Mouse (Mus musculus) adrenal gland, adult 10 weeks (tissue): ENCODE results near the gene Defa20. TPM values are rescaled to one million over a fixed set of nuclear protein-coding genes. Genes with fewer than 3 reads are reported as not detected.

Experiments used
- polyA plus RNA-seq: library from polyadenylated mRNA; stranded (reverse); fragments of 350-450 nt; fragmentation: Illumina TruSeq; extraction: RNeasy Lipid Tissue Mini Kit (QIAGEN cat#74804); gene quantifications from one replicate; pipeline ENCODE4 v1.2.3, GENCODE M21; 2014; ENCODE audit warnings: low read depth, low replicate concordance

Gene Defa20
- polyA plus RNA-seq = not detected

GRCm38 (mm10) chr8:21508958-21509357 is at the start of gene Defa20:
Gene Defa20 (plus strand): TSS chr8:21509258.

GRCm38 (mm10) chr8:21528732-21529131 is 19.7 kb downstream of the Defa20 start, which contains the start of gene Defa32:
Gene Defa32 (plus strand): TSS chr8:21529032.

Other genes starting within 250 kb of the Defa20 start
- not detected for gene Defa27, start 193.7 kb upstream of the Defa20 start, polyA plus RNA-seq
- not detected for gene Defa29, start 182.2 kb upstream of the Defa20 start, polyA plus RNA-seq
- not detected for gene Defa2, start 130.7 kb upstream of the Defa20 start, polyA plus RNA-seq
- gene Defa33, start 117.4 kb upstream of the Defa20 start, polyA plus RNA-seq = not detected
- not detected for gene Defa36, start 81.8 kb upstream of the Defa20 start, polyA plus RNA-seq
- gene Gm7849, start 52.7 kb upstream of the Defa20 start, polyA plus RNA-seq = not detected
- gene Defa32, start 19.8 kb downstream of the Defa20 start, polyA plus RNA-seq = not detected
- not detected for gene Defa37, start 56.1 kb downstream of the Defa20 start, polyA plus RNA-seq
- gene Defa28, start 73.7 kb downstream of the Defa20 start, polyA plus RNA-seq = not detected
- not detected for gene Gm7861, start 85.2 kb downstream of the Defa20 start, polyA plus RNA-seq
- not detected for gene Defa26, start 108.9 kb downstream of the Defa20 start, polyA plus RNA-seq
- gene Defa17, start 146.5 kb downstream of the Defa20 start, polyA plus RNA-seq = not detected
- not detected for gene Defa34, start 156.5 kb downstream of the Defa20 start, polyA plus RNA-seq
- gene AY761184, start 194.4 kb downstream of the Defa20 start, polyA plus RNA-seq = not detected
- not detected for gene Defa24, start 225.2 kb downstream of the Defa20 start, polyA plus RNA-seq